Comparison of ENCODE assay signal across 9 mouse cellular contexts in the genomic region with DNA sequence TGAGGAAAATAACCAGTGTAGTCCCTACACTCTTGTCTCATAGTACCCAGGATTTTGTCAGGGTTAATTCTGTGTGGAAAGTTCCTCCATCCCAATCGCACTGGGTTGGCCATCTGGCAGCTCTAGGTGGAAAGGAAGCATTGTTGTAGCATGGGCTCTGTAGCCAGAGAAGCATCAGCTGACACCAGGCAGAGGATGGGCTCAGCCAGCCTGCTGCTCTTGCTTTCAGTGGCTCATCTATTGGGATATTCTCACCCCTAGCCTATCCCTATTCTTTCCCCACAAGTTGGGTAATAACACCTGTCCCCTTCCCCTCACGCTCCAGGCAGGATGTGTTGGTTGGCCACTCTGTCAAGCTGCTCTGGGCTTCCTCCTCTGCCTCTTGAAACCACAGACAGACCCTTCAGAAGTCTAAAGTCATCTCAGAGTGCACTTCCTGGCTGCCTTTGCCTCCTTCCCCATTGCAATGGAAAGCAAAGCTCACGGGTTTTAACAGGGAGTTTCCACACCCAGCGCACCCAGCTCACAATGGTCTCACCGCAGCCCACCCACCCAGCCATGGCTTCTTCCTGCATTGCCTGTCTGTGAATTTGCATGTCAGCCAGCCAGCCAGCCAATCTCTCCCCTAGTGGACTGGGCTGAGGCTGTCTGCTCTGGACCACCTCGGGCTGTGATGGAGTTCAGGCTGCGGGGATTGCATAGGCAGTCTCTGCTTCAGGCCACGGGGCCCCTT. TPM values are rescaled to one million over a fixed set of nuclear protein-coding genes. Genes with fewer than 3 reads are reported as not detected.
DNase-seq lines count a peak whose midpoint lies in the region; ATAC-seq lines count a peak whose summit lies in the region.
"Had no signal": no experiment of that assay in that cellular context is flagged by ENCODE, and none has a peak within 500 bp of the region (broad histone marks: within the 10 kb centered on the region; RNA-seq: fewer than 3 reads in every experiment).

No protein-coding gene starts in this region.

- WGBS in forebrain, embryonic 12.5 days: 53% methylated on average over 8 of the region's 8 CpGs
- WGBS in forebrain, embryonic 13.5 days: 46% methylated on average over 8 of the region's 8 CpGs
- 21% methylated on average over 8 of the region's 8 CpGs for WGBS in liver, embryonic 12.5 days (ENCODE audit: insufficient replicate concordance)
- 51% methylated on average over 8 of the region's 8 CpGs for WGBS in heart, embryonic 11.5 days (ENCODE audit: insufficient replicate concordance)

- no peak overlapping the region for H3K27ac ChIP-seq in forebrain, embryonic 12.5 days
- no peak overlapping the region for H3K27ac ChIP-seq in forebrain, embryonic 13.5 days
- H3K27ac ChIP-seq in liver, embryonic 12.5 days: 0 out of 2 replicates have a peak overlapping the region, but pooled peaks have one; percentile 38
- no peak overlapping the region for H3K27ac ChIP-seq in heart, embryonic 11.5 days (ENCODE audit: low read depth, low read length)

- H3K36me3 ChIP-seq in forebrain, embryonic 12.5 days (replicated peaks): no peaks in the 10 kb centered on the region
- no peaks in the 10 kb centered on the region for H3K36me3 ChIP-seq in forebrain, embryonic 13.5 days (ENCODE audit: poor library complexity, severe bottlenecking)
- H3K36me3 ChIP-seq in liver, embryonic 12.5 days: no peaks in the 10 kb centered on the region
- H3K36me3 ChIP-seq in splenic B cell, adult 2 months (ENCODE audit: control insufficient read depth, insufficient read depth, low read length, poor library complexity, severe bottlenecking): no peaks in the 10 kb centered on the region
- H3K36me3 ChIP-seq in heart, embryonic 11.5 days (ENCODE audit: control insufficient read depth, insufficient read depth, low read length): no peaks in the 10 kb centered on the region
- H3K36me3 ChIP-seq: G1E had no signal

- 0 out of 2 replicates have a peak overlapping the region, but pooled peaks have one; percentile 25 for H3K9ac ChIP-seq in forebrain, embryonic 12.5 days
- no peak overlapping the region for H3K9ac ChIP-seq in forebrain, embryonic 13.5 days
- no peak overlapping the region for H3K9ac ChIP-seq in liver, embryonic 12.5 days
- H3K9ac ChIP-seq in heart, embryonic 11.5 days (ENCODE audit: low read depth, low read length): no peak overlapping the region

- ATAC-seq in forebrain, embryonic 12.5 days (ENCODE audit: low FRiP score): no peak
- ATAC-seq in forebrain, embryonic 13.5 days: no peak
- ATAC-seq in liver, embryonic 12.5 days: 0 out of 2 replicates have a peak, but pooled peaks have one; percentile 27
- ATAC-seq in heart, embryonic 11.5 days (replicated peaks; ENCODE audit: insufficient number of reproducible peaks, low FRiP score, low TSS enrichment): no peak

- H3K4me3 ChIP-seq in forebrain, embryonic 12.5 days (replicated peaks): no peak overlapping the region
- H3K4me3 ChIP-seq in forebrain, embryonic 13.5 days: no peak overlapping the region
- no peak overlapping the region for H3K4me3 ChIP-seq in liver, embryonic 12.5 days
- no peak overlapping the region for H3K4me3 ChIP-seq in heart, embryonic 11.5 days (ENCODE audit: low read depth, low read length)

- no peaks in the 10 kb centered on the region for H3K27me3 ChIP-seq in forebrain, embryonic 12.5 days
- H3K27me3 ChIP-seq in forebrain, embryonic 13.5 days: no peaks in the 10 kb centered on the region
- no peaks in the 10 kb centered on the region; the same call in 1 of the 2 replicates for H3K27me3 ChIP-seq in liver, embryonic 12.5 days (replicated peaks)
- H3K27me3 ChIP-seq in splenic B cell, adult 2 months (ENCODE audit: control insufficient read depth, insufficient read depth, low read length, poor library complexity, severe bottlenecking): no peaks in the 10 kb centered on the region
- no peaks in the 10 kb centered on the region for H3K27me3 ChIP-seq in heart, embryonic 11.5 days (ENCODE audit: control insufficient read depth, insufficient read depth, low read length)

- H3K4me1 ChIP-seq in forebrain, embryonic 12.5 days: peaks cover 9% of the 10 kb centered on the region; the same call in 1 of the 2 replicates
- no peaks in the 10 kb centered on the region for H3K4me1 ChIP-seq in forebrain, embryonic 13.5 days
- H3K4me1 ChIP-seq in liver, embryonic 12.5 days: 0 out of 2 replicates have a peak, but pooled peaks cover 2% of the 10 kb centered on the region
- H3K4me1 ChIP-seq in heart, embryonic 11.5 days (ENCODE audit: control insufficient read depth, insufficient read depth, low read length): no peaks in the 10 kb centered on the region

- no peaks in the 10 kb centered on the region for H3K9me3 ChIP-seq in forebrain, embryonic 12.5 days
- no peaks in the 10 kb centered on the region for H3K9me3 ChIP-seq in forebrain, embryonic 13.5 days (replicated peaks)
- no peaks in the 10 kb centered on the region for H3K9me3 ChIP-seq in liver, embryonic 12.5 days (replicated peaks)
- no peaks in the 10 kb centered on the region for H3K9me3 ChIP-seq in heart, embryonic 11.5 days (replicated peaks; ENCODE audit: control insufficient read depth, low read length)
- H3K9me3 ChIP-seq: G1E had no signal

- DNase-seq in right cerebral cortex, postnatal 14 days: peak; percentile 28
- no peak for DNase-seq in right cerebral cortex, postnatal 25 days
- DNase-seq in splenic B cell, adult 2 months (ENCODE audit: low read depth, low spot score): peak; percentile 62
- no peak for DNase-seq in ovary, postnatal 10 days (ENCODE audit: low spot score)

- no peak overlapping the region for H3K4me2 ChIP-seq in forebrain, embryonic 12.5 days
- H3K4me2 ChIP-seq in forebrain, embryonic 13.5 days: no peak overlapping the region
- H3K4me2 ChIP-seq in liver, embryonic 12.5 days: no peak overlapping the region
- no peak overlapping the region for H3K4me2 ChIP-seq in heart, embryonic 11.5 days

RNA-seq across cellular contexts. Expression of gene Cx3cr1, which starts 15.0 kb away (rescaled TPM):
- polyA plus RNA-seq in forebrain, embryonic 12.5 days (2016; fragmentation: Nextera tagmentation; extraction: Ambion mirVana): 5.1 TPM in 2 replicates
- polyA plus RNA-seq in forebrain, embryonic 13.5 days (2015; fragmentation: Nextera tagmentation; extraction: Ambion mirVana): 4.9 and 5.0 TPM in 2 replicates
- 5.4 and 6.0 TPM in 2 replicates for polyA plus RNA-seq in liver, embryonic 12.5 days (2016; fragmentation: Nextera tagmentation; extraction: Ambion mirVana)
- 2.3 and 3.1 TPM in 2 replicates for polyA plus RNA-seq in heart, embryonic 11.5 days (2014; fragmentation: Nextera tagmentation; extraction: Ambion mirVana)
- polyA plus RNA-seq: G1E had no signal

RNA-seq across cellular contexts. Expression of gene Xirp1, which starts 31.3 kb away (rescaled TPM):
- 0.04 TPM in 1 of 2 replicates, not detected in the other for polyA plus RNA-seq in forebrain, embryonic 12.5 days (2016; fragmentation: Nextera tagmentation; extraction: Ambion mirVana)
- not detected in 2 replicates for polyA plus RNA-seq in forebrain, embryonic 13.5 days (2015; fragmentation: Nextera tagmentation; extraction: Ambion mirVana)
- 0.02 and 0.07 TPM in 2 replicates for polyA plus RNA-seq in liver, embryonic 12.5 days (2016; fragmentation: Nextera tagmentation; extraction: Ambion mirVana)
- polyA plus RNA-seq in heart, embryonic 11.5 days (2014; fragmentation: Nextera tagmentation; extraction: Ambion mirVana): 38.2 and 64.5 TPM in 2 replicates
- polyA plus RNA-seq: G1E had no signal

RNA-seq across cellular contexts. Expression of gene Ccr8, which starts 37.2 kb away (rescaled TPM):
- polyA plus RNA-seq in forebrain, embryonic 12.5 days (2016; fragmentation: Nextera tagmentation; extraction: Ambion mirVana): not detected in 2 replicates
- not detected in 2 replicates for polyA plus RNA-seq in forebrain, embryonic 13.5 days (2015; fragmentation: Nextera tagmentation; extraction: Ambion mirVana)
- polyA plus RNA-seq in liver, embryonic 12.5 days (2016; fragmentation: Nextera tagmentation; extraction: Ambion mirVana): not detected in 2 replicates
- polyA plus RNA-seq in heart, embryonic 11.5 days (2014; fragmentation: Nextera tagmentation; extraction: Ambion mirVana): not detected in 2 replicates
- polyA plus RNA-seq: G1E had no signal

RNA-seq across cellular contexts. Expression of gene Slc25a38, which starts 55.5 kb away (rescaled TPM):
- 28.6 and 32.7 TPM in 2 replicates for polyA plus RNA-seq in forebrain, embryonic 12.5 days (2016; fragmentation: Nextera tagmentation; extraction: Ambion mirVana)
- polyA plus RNA-seq in forebrain, embryonic 13.5 days (2015; fragmentation: Nextera tagmentation; extraction: Ambion mirVana): 31.2 and 38.8 TPM in 2 replicates
- 142 and 144 TPM in 2 replicates for polyA plus RNA-seq in liver, embryonic 12.5 days (2016; fragmentation: Nextera tagmentation; extraction: Ambion mirVana)
- polyA plus RNA-seq in heart, embryonic 11.5 days (2014; fragmentation: Nextera tagmentation; extraction: Ambion mirVana): 35.4 and 40.5 TPM in 2 replicates

Comparison
In these comparisons a context has a peak if more than half of its experiments do, and no peak if none do; other contexts are left out.
1. DNase-seq: peak in right cerebral cortex, postnatal 14 days (single experiment) and splenic B cell, adult 2 months (single experiment); none in right cerebral cortex, postnatal 25 days (single experiment) and ovary, postnatal 10 days (single experiment).
2. RNA of gene Xirp1, which starts 31.3 kb away (polyA plus RNA-seq): 38.2 to 64.5 TPM in heart, embryonic 11.5 days; 0.04 TPM in forebrain, embryonic 12.5 days, 0.02 to 0.07 TPM in liver, embryonic 12.5 days and not detected in forebrain, embryonic 13.5 days; every median in the first group is over 10 times any median in the second.